Mouse (Mus musculus) adrenal gland, postnatal 36 days (tissue): Measurements from ENCODE around the gene Dock8. TPM values are rescaled to one million over a fixed set of nuclear protein-coding genes. Genes with fewer than 3 reads are reported as not detected.

Experiments
- DNase-seq, 2 experiments: peaks; one replicate each; pipeline ENCODE4 v3.0.0; 2021; ENCODE audit warnings: mixed read lengths in 1 of 2
- total RNA-seq, 2 experiments: library from RNA; stranded (reverse); gene quantifications; 2 replicates each; pipeline ENCODE4 v1.2.3; 2021

The Dock8 gene
- total RNA-seq, 2 experiments from 2014 or later, result 12.2 to 31.7 TPM

DNA sequence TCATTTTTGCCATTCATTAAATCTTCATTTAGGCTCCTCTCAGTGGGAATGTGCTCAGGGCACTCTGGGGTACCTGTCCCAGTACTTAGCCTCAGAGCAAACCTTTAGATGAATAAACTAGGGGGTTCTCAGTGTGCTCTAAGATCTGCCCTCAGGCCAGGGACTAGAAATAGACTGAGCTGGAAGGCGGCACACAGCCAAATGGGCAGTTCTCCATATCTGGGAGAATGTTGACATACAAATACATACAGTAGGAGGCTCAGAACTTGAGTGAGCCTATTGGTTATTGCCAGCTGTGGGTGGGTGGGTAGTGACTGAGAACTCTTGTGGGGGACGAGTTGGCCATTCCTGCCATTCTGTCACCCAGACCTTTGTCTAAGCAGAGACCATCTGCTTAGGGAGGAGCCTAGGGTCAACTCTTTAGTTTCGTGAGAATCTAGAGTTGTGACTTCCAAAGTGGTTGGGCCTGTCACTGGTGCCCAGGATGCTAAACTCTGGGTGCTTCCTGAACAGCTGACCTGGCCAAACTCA is 252.3 kb downstream of the Dock8 start:
- DNase-seq, result no peak

Other genes with a start within 250 kb of the Dock8 start
- 10 to 100 TPM; 55.1 to 93.2 TPM for gene Pgm5, start 137.7 kb upstream of the Dock8 start, total RNA-seq
- 100 to 1,000 TPM; 257 to 298 TPM for gene Gm10053, start 123.8 kb upstream of the Dock8 start, total RNA-seq
- not detected for gene Foxd4, start 98.3 kb upstream of the Dock8 start, total RNA-seq
- 10 to 100 TPM; 12.3 to 12.5 TPM for gene Cbwd1, start 37.9 kb upstream of the Dock8 start, total RNA-seq
- gene Kank1, start 237.4 kb downstream of the Dock8 start, total RNA-seq, result 10 to 100 TPM; 12.4 to 15.9 TPM